Mouse (Mus musculus): Measurements from ENCODE around the gene Dysf.

Dysf gene

DNA sequence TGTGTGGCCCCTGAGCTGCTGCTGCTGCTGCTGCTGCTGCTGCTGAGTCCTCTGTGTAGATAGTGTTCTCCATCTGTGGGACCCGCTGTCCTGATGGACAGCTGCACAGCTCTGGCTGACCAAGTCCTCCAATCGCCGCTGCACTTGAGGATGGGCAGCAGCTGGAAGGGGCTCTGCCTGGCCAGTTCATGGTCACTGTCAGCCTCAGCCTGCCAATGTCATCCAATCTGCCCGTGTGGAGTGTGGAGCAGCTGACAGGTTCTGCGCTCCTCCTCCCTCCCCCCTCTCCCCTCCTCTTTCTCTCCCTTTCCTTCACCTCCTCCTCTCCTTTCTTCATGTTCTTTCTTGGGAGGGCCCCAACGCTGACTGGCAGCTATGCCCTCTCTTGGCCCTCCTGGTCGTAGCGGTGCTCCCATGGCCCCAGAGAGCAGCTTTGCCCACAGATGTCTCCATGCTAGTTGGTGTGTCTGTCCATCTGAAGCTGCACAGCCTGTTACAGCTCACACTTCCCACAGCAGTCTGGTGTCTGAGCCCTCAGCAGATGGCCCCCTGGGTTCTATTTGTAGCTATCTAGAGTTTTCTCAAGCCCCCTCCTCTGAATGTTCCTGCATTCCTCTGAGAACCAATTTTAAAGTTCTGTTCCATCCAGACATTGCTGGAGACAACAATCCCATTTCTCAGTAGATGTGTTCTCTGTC is 223.8 kb downstream of the Dysf start:
- no peak for DNase-seq (ENCODE audit: low spot score)

DNA sequence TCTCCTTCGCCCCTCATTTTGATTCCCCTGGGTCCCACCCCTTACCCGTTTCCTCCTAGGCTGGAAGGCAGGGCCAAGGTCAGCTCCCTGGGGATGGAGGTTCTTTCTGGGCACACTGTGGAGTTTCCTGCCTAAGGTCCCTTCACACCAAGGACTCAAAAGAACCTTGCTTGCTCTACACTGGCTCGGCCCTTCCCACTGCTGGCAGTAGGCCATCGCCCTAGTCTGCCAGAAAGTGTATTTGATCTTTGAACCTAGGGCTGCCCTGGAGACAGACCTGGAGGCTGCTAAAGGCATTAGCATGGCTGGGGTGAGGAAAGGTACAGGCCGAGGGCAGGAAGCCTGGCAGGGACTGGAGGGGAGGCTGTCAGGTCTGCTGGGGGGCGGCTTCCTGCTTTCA is 225.4 kb downstream of the Dysf start:
- peak; percentile 57 for DNase-seq (ENCODE audit: low spot score)

DNA sequence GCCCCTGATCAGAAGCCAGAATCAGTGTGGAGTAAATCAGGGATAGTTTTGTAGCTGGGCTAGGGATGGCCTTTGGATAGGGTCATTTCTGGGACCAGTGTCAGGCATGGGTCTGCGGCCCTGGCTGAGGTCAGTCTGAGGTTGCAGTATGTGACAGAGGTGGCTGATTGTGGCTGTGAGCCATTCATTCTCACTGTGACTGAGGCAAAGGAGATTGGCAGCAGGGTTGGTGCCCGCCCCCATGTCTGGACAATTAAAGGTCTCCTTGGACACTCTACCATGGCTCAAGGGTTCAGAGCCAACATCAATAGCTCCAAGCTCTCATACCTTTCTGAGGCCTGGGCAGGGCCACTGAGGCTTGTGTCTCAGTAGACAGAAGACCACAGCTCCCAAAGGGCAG is 227.0 kb downstream of the Dysf start:
- DNase-seq (ENCODE audit: low spot score) = peak; percentile 38

DNA sequence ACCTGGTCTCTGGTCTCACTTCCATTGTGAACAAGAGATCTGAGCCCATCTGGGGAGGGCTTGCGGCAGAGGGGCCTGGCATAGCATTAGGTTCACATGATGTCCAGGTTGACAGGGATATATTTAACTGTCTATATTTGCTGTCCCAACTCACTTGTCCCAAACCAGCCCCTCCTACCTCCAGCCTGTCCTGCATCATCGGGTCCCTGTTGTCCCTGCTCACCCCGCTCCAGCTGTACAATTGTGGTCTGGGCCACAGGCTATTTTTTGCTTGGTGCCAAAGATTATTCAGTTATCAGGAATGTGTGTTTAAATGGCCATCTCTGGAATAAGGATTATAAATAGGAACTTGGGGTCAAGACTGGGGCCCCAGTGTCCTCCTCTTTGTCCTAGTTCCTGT is 235.0 kb downstream of the Dysf start:
- DNase-seq (ENCODE audit: low spot score) = no peak

DNA sequence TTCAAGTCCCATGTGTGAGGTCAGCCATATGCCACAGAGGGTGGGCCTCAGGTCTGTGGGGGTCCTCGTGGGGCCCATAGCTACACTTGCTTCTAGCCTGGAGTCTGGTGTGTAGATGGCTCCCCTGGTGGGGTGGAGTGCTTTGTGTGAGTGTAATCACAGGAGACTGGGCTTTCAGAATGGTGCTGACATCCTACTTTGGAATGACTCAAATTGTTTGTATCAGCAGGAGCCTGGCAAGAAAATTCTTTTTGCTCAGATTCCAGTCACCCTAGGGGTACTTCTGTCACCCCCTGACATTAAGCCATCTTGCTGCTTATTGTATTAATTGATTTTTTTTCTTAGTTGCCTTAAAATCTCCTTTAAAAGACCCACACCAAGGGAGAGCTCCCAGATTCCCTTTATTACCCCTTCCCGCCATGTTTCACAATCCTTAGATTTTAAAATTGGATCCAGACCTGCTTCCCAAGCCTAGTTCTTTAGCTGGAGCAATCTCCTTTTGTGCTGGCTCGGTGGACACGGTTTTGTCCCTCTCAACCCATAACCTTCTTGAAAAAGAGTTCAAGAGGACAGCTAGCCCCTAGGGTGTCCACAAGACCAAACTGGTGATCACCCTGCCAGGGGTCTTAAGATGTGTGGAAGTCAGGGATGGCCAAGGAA is 237.8 kb downstream of the Dysf start:
- DNase-seq (ENCODE audit: low spot score) = no peak

DNA sequence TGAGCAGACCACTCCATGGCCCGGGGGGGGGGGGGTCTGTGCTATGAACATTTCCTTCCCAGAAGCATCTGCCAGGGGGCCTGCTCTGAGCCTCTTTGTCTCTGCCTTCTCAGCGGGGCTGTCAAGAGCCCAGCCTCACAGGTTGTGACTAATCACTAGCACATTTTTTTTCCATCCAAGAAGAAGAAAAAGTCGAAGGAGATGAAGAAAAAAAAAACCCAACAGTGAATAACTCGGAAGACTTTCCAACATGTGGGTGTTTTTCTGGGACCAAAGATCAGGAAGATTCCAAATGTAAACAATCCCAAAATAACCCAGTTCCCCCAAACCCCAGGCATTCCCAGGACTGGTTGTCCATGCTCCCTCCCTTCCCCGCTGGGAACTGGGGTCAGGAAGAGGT is 238.6 kb downstream of the Dysf start:
- DNase-seq (ENCODE audit: low spot score) = peak; percentile 68
